Comparison of ENCODE assay signal across 31 mouse cellular contexts in the genomic region with DNA sequence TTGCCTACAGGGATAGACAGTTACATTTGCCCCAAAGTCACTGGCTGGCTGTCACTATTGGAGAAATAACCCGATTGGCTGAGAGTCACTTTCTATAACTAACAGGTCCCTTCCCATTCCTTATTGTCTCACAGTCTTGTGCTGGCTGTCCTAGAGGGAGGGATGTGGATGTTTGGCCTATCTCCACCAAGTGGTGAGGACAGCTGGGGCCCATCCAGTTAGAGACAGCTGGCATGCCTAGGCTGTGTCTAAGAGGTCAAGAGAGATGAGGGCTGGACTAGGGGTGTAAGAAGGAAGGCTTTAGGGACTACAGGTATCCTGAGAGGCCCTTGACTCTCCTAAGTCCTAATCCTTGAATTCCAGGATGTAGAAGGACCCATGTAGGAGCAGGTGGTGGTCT.
"Had no signal": no experiment of that assay in that cellular context is flagged by ENCODE, and none has a peak within 500 bp of the region (broad histone marks: within the 10 kb centered on the region; RNA-seq: fewer than 3 reads in every experiment).

No protein-coding gene starts in this region.

- ATAC-seq: hindbrain, embryonic 16.5 days; hindbrain, postnatal 0 days; inflammation-experienced regulatory T-cells, adult 6 months; intestine, embryonic 15.5 days; intestine, embryonic 16.5 days; intestine, postnatal 0 days had no signal

- H3K27me3 ChIP-seq: heart, embryonic 12.5 days; heart, embryonic 13.5 days; heart, embryonic 15.5 days; hindbrain, embryonic 12.5 days; hindbrain, embryonic 13.5 days; hindbrain, embryonic 15.5 days; intestine, embryonic 15.5 days; kidney, embryonic 15.5 days had no signal

- H3K4me3 ChIP-seq: heart, embryonic 10.5 days; heart, embryonic 12.5 days; heart, embryonic 13.5 days; heart, embryonic 15.5 days; hindbrain, embryonic 10.5 days; hindbrain, embryonic 12.5 days; hindbrain, embryonic 13.5 days; hindbrain, embryonic 15.5 days; intestine, embryonic 15.5 days; kidney, embryonic 15.5 days; layer of hippocampus, adult 2 months had no signal

- H3K36me3 ChIP-seq: heart, embryonic 10.5 days; heart, embryonic 12.5 days; heart, embryonic 13.5 days; heart, embryonic 15.5 days; hindbrain, embryonic 10.5 days; hindbrain, embryonic 12.5 days; hindbrain, embryonic 13.5 days; hindbrain, embryonic 15.5 days; intestine, embryonic 15.5 days; kidney, embryonic 15.5 days had no signal

- DNase-seq: heart, postnatal 10 days; heart, postnatal 14 days; heart, postnatal 36 days; heart, postnatal 4 days; kidney, adult 18-20 months; kidney, adult 8-10 months; kidney, adult 9 months; kidney, postnatal 10 days; kidney, postnatal 14 days; kidney, postnatal 25 days; kidney, postnatal 4 days; layer of hippocampus, adult 9-11 months; layer of hippocampus, postnatal 36 days had no signal

- H3K4me2 ChIP-seq: heart, embryonic 11.5 days; heart, embryonic 12.5 days; heart, embryonic 13.5 days; heart, embryonic 15.5 days; hindbrain, embryonic 12.5 days; hindbrain, embryonic 13.5 days; hindbrain, embryonic 14.5 days; hindbrain, embryonic 15.5 days; intestine, embryonic 15.5 days; kidney, embryonic 15.5 days had no signal
